Mouse (Mus musculus): ENCODE data around the gene Haus8. TPM values are rescaled to one million over a fixed set of nuclear protein-coding genes. Genes with fewer than 3 reads are reported as not detected.
A peak's percentile ranks its signal among the peaks of the same experiment; 100 is the strongest.
"Not testable (repeated sequence)": the region's sequence is repeated elsewhere in the genome, so short reads cannot be mapped to it uniquely, and the experiment has no call there.

Haus8 gene
- total RNA-seq, 2 experiments from 2014 or later: 13.5 to 16.5 TPM

DNA sequence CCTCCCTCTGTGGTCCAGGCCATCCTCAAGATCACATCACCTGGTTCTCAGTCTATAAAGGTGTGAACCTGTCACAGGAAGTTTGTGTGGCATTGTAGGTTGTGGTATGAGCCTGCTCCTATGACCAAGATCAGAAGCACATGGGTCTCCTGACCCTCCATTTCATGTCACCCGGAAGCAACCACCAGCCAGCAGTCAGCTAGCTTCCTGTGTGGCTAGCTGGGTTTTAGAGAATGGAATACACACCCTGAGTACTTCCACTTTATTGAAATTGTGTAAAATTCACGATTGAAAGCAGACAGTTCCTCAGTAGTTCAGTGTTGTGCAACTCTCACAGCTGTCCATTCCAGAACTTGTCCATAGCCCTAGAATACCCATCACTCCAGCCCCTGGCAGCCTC is 13.5 kb upstream of the Haus8 start:
- not testable (repeated sequence) for DNase-seq

DNA sequence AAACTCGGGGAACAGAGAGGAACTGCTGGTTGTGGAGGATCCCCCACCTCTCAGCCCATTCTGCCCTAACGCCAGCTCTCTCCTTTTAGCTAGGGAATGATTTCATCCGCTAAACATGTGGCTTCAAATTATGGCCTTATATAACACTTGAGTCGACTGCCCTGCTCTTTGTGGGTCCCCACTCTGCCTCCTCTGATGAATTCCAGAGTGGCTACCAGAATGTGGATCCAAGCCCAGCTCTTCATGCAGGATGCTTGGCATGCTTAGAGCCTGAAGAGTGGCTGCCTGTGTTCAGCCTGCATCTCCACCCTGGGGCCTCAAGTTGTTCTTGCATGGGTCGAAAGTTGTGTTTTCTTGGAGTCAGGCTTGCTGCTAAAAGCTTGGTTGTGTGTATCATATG is 9.9 kb upstream of the Haus8 start:
- DNase-seq: no peak

DNA sequence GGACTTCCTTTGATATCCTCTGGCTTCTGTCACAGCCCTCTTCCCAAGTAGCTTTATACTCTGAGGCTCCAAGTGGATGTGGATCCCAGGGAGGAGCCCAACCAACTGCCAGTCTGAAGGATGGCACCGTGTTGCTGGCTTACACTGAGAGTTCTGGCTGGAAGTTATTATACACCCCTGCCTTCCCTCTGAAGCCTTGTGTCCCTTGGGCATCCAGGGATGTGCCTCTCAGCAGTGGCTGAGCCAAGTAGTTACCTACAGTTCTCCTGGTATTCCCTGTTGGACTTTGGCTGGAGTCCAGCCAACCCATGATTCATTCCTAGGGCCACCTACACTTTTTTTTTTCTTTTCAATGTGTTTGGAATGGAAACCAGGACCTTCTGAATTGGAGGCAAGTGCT is 9.0 kb upstream of the Haus8 start:
- DNase-seq: not testable (repeated sequence)

DNA sequence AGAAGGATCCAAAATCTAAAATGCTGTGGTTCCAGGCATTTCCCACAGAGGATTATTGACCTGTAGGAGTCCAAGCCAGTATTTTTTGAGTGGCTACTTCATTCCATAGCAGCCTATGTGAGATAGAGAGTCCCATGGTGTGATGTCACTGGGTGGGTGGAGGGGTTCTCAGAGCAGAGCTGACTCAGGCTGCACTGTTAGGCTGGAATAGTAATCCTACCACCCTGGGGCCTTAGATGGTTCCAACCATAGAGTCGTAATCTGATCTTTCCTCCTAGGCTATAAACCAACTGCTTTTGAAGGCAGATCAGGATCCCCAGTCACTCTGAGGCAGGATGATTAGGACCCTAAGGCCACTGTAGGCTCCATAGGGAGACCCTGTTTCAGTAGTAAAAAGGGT is 6.7 kb upstream of the Haus8 start:
- not testable (repeated sequence) for DNase-seq

DNA sequence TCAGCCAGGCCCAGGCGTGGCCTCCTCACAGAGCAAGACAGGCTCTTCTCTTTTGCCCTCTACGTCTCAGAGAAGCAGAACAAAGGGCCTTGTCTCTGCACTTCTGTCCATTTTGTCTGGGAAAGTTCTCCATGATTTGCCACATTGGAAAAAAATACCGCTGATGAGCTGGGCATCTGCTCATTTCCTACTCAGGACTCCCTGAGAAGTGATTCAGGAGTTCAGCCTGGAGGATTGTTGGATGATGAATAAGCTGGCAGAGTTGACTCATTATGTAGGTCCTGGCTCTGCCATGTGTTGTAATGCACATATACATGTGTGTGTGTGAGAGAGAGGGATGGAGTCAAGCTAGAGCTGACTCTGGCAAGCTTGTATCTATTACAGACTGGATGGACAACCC is 3.4 kb upstream of the Haus8 start:
- DNase-seq: no peak

DNA sequence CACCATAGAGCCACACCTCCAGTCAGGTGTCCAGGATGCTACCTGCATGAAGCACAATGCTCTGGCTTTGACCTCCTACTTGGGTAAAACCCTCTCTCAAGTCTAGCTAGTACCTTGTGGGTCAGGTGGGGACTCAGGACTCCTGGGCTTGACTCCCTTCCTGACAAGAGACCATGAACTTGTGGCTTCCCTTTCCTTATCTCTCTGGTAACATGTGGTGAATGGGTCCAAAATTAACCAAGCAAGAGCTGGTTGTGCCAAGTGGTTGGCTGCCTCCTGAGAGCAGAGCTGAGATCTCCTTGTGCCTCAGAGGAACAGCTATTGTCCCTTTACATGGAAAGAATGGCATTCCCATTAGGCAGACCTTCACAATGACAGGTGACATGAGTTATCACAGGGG is 1.7 kb upstream of the Haus8 start:
- no peak for DNase-seq

DNA sequence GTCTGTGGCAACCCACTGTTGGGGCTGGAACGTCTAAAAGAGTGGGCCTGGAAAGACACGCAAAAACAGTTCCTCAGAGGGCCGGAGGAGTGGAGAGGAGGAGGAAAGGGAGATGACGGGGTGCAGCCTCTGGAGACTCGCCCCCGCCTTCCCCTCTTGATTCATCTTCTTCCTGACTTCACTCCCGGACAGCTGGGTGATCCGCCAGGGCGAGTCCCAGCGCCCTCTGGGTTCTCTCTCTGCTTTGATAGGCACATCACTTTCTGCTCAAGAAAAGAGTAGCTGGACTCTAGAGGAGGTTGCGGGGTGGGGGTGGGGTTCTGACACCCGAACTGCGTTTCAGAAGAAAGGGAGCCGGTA is 397 bp upstream of the Haus8 start:
- peak; percentile 76 to 81 for DNase-seq

DNA sequence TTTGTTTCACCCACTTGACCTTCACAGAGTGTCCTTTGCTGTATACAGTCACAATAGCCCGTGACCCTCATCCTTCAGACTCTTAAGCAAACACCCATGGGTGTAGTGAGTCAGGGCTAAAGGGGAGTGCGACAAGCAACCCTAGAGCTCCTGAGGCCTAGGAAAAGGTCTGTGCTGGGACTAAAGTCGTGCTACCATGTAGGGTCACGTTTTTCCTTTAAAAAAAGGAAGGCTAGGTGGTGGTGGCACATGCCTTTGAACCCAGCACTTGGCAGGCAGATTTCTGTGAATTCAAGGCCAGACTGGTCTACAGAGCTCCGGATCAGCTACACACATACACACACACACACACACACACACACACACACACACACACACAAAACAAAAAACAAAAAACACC is 1.1 kb downstream of the Haus8 start:
- peak in 1 of 2 experiments; percentile 17 for DNase-seq

DNA sequence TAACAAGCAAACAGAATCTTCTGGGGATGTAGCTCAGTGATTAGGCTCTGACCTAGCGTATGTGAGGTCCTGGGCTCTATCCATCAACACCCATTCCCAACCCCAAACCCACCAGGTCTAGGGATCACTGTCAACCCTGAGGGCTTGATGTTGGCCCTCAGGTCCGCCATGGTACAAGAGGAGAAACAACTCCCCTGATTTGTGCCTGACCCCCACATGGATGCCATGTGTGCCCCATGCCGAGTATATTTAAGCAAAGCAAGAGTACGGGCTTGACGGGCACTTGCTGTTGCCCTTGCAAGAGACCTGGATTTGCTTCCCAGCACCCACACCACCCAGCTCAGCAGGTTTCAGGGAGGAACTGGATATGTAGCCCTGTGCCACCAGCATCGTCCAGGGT is 4.4 kb downstream of the Haus8 start:
- not testable (repeated sequence) for DNase-seq

DNA sequence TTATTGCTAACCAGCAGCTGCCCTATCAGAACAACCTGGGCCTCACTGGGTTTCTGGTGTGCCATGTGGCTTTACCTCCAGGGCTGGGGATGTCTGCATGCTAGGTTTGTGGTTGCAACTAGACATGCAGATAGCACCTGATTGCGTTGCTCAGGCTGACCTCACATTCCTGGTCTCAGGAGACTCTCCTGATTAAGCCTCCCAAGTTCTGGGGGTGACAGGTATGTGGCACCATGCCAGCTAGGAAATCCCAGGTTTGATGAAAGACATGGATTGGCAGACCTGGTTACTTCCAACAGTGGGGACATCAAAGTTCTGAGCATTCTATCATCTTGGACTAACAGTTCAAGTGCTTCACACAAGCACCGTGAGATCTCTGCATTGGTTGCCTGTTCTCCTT is 5.0 kb downstream of the Haus8 start:
- no peak for DNase-seq

DNA sequence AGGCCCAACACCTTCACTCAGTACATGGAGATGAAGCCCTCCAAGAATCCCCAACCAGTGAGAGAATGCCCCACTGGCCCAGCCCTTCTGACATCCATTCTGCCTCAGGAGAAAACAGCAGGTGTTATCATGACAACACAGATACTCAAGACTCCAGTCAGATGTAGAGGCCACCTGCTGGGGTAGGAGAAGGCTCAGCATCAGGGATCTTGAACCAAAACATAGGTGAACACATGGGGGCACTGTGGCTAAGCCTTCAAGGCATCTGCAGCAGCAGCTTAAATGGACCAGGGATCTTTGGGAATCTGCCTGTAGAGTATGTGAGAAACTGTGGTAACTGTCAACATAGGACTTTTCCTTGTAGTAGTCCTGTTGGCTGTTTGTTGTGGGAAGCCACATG is 11.5 kb downstream of the Haus8 start:
- peak; percentile 36 to 57 for DNase-seq

DNA sequence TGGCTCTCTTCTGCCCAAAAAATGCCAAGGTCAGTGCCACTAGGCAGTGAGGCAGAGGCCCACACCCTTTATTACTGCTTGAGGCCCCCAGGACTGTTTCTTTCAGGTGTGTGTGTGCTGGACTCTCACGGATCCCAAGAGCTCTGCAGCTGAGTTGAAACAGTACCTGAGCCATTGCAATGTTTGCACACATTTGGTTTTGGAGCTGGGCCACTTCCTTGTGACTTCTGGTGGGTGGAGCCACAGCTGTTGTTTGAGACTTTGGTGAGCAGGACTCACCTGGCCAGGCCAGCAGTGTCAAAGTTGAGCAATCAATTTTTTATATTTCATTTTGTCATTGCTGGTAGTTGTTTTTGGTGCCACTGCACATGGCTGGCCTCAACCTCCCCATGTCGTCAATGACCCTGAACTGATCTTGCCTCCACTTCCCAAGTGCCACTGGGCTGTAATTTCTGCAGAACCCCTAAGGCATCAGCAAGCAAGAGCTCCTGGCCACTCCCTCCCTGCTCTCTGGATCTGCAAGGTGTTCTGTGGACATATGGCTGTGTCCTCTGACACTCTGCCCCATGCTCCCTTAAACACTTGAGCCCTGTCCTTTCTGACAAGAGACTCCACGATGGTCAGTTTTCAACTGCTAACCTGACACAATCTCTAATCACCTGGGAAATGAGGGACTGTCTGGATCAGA is 16.0 kb downstream of the Haus8 start:
- DNase-seq: no peak

DNA sequence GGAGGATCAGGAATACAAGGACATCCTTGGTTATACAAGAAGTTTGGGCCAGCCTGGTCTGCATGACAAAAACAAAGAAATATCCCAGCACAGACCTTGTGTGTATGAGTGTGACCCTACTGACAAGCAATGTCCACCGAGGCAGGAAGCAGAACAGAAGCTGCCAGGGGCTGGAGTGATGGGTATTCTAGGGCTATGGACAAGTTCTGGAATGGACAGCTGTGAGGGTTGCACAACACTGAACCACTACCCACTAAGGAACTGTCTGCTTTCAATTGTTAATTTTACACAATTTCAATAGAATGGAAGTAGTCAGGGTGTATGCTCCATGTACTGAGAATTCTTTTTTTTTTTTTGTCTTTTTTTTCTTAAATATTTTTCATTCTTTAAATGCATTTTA is 24.5 kb downstream of the Haus8 start:
- no peak for DNase-seq

DNA sequence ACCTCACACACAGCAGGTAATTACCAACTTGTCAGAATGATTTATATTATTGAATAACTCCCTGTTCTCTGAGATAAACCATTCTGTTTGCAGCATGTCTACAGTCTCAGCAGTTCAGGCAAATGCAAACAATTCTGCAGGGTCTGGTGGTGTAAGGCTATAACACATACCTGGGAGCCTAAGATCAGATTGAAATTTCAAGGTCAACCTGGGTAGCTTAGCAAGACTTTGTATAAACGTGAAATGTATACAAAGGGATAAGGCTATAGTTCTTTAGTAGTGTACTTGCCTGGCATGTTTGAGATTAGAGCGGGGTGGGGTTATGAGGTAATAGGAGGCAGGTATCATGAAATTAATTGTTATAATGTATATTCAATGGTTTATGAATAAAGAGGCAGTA is 30.0 kb downstream of the Haus8 start:
- DNase-seq: no peak

DNA sequence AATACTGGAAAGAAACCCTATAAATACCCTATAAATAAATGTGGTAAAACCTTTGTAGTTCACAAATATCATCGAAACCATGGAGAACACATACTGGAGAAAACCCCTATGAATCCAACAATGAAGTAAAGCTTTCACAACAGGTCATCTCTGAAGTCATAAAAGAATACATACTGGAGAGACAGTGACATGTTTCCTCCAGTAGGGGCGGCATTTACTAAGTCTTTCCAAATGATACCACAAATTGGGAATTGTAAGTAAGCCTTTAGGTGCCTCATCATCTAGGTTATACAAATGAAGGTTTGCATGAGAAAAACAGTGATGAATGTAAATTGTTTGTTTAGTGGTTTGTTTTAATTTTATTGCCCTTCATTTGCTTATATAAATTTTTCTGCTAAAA is 48.2 kb downstream of the Haus8 start:
- DNase-seq: peak in 1 of 2 experiments; percentile 24

DNA sequence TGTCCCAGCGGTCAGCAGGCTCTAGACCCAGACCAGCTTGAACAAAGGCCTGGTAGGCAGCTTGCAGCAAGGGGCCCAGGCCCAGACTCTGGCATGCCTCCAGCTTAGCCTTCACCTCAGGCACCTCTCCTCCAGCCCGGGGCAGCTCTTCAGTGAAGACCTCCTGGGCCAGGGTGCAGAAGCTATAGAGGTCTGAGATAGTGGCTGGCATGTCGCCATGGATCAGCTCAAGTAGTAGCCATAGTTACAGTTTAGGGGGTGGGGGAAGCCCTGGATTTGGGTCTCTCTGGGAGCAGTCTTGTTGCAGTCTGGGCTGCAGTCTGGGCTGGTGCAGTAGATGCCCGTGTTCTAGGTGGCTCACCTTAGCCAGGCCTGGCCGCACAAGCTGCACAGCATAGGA is 58.5 kb downstream of the Haus8 start:
- DNase-seq: peak in 1 of 2 experiments; percentile 6

DNA sequence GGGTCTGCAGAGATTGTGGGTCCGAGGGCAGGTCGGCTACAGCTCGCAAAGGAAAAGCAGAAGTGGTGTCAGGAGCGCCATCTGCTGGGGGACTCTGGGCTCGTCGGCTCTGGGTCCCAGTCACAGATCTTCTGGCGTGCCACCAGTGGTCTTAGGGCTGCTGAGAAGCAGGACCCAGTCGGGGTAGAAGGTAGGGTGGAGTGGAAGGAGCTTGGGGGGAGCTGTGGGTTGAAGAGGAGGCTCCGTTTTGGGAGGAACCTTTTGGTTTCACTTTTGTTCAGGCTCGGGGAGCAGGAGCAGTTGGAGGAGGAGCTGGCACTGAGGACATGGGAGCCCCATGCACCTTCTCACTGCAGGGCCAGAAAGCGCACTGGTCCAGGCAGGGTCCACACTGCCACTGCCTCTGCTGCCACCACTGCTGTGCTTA is 67.2 kb downstream of the Haus8 start:
- DNase-seq: peak; percentile 14 to 32

Other genes starting within 250 kb of the Haus8 start
- gene Myo9b, start 220 bp downstream of the Haus8 start, total RNA-seq (2021): 10 to 100 TPM; 32.0 to 41.0 TPM
- 100 to 1,000 TPM; 192 to 200 TPM for gene Use1, start 93.9 kb upstream of the Haus8 start, total RNA-seq (2021)
- 10 to 100 TPM; 16.6 to 22.1 TPM for gene Ocel1, start 98.4 kb upstream of the Haus8 start, total RNA-seq (2021)
- gene Nr2f6, start 109.0 kb upstream of the Haus8 start, total RNA-seq (2021): 10 to 100 TPM; 69.8 to 71.8 TPM
- gene Ushbp1, start 122.9 kb upstream of the Haus8 start, total RNA-seq (2021): 10 to 100 TPM; 12.7 to 20.6 TPM
- 100 to 1,000 TPM in 1 of 2 experiments, 10 to 100 TPM in 1; 90.6 to 102 TPM for gene Babam1, start 123.9 kb upstream of the Haus8 start, total RNA-seq (2021)
- gene Ankle1, start 133.1 kb upstream of the Haus8 start, total RNA-seq (2021): 1 to 10 TPM; 1.1 to 1.4 TPM
- 10 to 100 TPM; 56.6 to 81.2 TPM for gene Abhd8, start 190.7 kb upstream of the Haus8 start, total RNA-seq (2021)
- gene Mrpl34, start 192.0 kb upstream of the Haus8 start, total RNA-seq (2021): 100 to 1,000 TPM in 1 of 2 experiments, 10 to 100 TPM in 1; 91.9 to 111 TPM
- 10 to 100 TPM; 57.7 to 62.3 TPM for gene Dda1, start 196.3 kb upstream of the Haus8 start, total RNA-seq (2021)
- gene Ano8, start 213.0 kb upstream of the Haus8 start, total RNA-seq (2021): 10 to 100 TPM; 14.0 to 15.1 TPM
- 10 to 100 TPM; 22.5 to 23.1 TPM for gene Gtpbp3, start 215.2 kb upstream of the Haus8 start, total RNA-seq (2021)
- gene Plvap, start 238.8 kb upstream of the Haus8 start, total RNA-seq (2021): 100 to 1,000 TPM; 200 to 203 TPM